Mouse (Mus musculus): ENCODE measurements around the gene Kmt5a.

DNA sequence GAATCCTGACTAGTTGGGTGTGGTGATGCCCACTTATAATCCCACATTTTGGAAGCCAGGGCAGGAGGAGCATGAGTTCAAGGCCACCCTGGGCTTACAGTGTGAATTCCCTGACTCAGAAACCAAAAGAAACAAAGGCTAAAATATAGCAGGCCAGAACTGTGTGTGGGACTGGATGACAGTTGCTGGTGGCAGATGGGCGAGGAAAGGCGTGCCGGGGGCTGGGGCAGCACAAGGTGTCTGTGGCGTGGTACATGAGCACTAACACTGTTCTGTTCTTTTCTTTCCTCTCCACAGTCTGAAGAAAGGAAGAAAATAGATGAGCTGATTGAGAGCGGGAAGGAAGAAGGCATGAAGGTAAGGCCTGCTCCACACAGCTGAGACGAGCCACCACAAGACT is 17.0 kb downstream of the Kmt5a start:
- TF ChIP-seq GATA1 (IDR thresholded peaks at IDR 0.05; ENCODE audit: low read length) (no peak), TAL1 (IDR thresholded peaks at IDR 0.05; ENCODE audit: low read length) (no peak)
